Mouse (Mus musculus) liver, embryonic 15.5 days (tissue): ENCODE measurements at regions not wholly inside any gene's neighbourhood (a gene's known extent, or its start where the extent isn't known, plus 50 kb on each side); places are given as distances from the start of the nearest gene placed in this dataset.

Source experiments
- ATAC-seq: fragments of 200-750 bp; cut with Nextera tagmentation; 2 replicates; pipeline ENCODE4 v1.8.0; 2017; ENCODE audit warnings: moderate number of reproducible peaks, mild to moderate bottlenecking, moderate library complexity; ENCODE audit not compliant: insufficient read depth
- H3K27ac ChIP-seq: fragments of 300-500 bp; sonication (generic); replicated peaks from 2 replicates; pipeline ENCODE4 v1.5.1; 2015; ENCODE audit warnings: mild to moderate bottlenecking, inconsistent platforms
- H3K27me3 ChIP-seq: fragments of 300-500 bp; sonication (generic); 2 replicates; pipeline ENCODE4 v1.6.1; 2015; ENCODE audit warnings: mild to moderate bottlenecking, inconsistent platforms
- H3K36me3 ChIP-seq: fragments of 300-500 bp; sonication (generic); replicated peaks from 2 replicates; pipeline ENCODE4 v1.6.1; 2015; ENCODE audit warnings: moderate library complexity, mild to moderate bottlenecking, inconsistent platforms
- H3K4me1 ChIP-seq: fragments of 300-500 bp; sonication (generic); replicated peaks from 2 replicates; pipeline ENCODE4 v1.6.1; 2015; ENCODE audit warnings: inconsistent platforms
- H3K4me2 ChIP-seq: fragments of 300-500 bp; sonication (generic); 2 replicates; pipeline ENCODE4 v1.6.1; 2015; ENCODE audit warnings: moderate library complexity, mild to moderate bottlenecking, inconsistent platforms
- H3K4me3 ChIP-seq: fragments of 300-500 bp; sonication (generic); replicated peaks from 2 replicates; pipeline ENCODE4 v1.5.1; 2015; ENCODE audit warnings: mild to moderate bottlenecking, inconsistent platforms
- H3K9ac ChIP-seq: fragments of 300-500 bp; sonication (generic); 2 replicates; pipeline ENCODE4 v1.6.1; 2015; ENCODE audit warnings: moderate library complexity, mild to moderate bottlenecking, inconsistent platforms
- H3K9me3 ChIP-seq: fragments of 300-500 bp; sonication (generic); replicated peaks from 2 replicates; pipeline ENCODE4 v1.6.1; 2016; ENCODE audit warnings: inconsistent platforms
- WGBS: fragments of 180-500 bp; shearing (Covaris S2); methylation state at CpG from one replicate; pipeline ENCODE4 v1.1.7; 2015; ENCODE audit warnings: mixed read lengths; ENCODE audit not compliant: insufficient replicate concordance; 5-methylcytosine and 5-hydroxymethylcytosine counted together

GRCm38 (mm10) chr10:126531950-126532349 lies 369.2 kb downstream of the Atp23 start:
- H3K36me3 ChIP-seq = no peaks in the 10 kb centered on the region
- ATAC-seq = no peak
- no peaks in the 10 kb centered on the region for H3K9me3 ChIP-seq
- no peaks in the 10 kb centered on the region for H3K4me1 ChIP-seq
- WGBS = 39% methylated on average over 3 of the region's 3 CpGs
- H3K27ac ChIP-seq = no peak overlapping the region
- H3K9ac ChIP-seq = no peak overlapping the region
- no peak overlapping the region for H3K4me2 ChIP-seq
- H3K27me3 ChIP-seq = no peaks in the 10 kb centered on the region
- no peak overlapping the region for H3K4me3 ChIP-seq

GRCm38 (mm10) chr10:126531368-126531767 lies 369.8 kb downstream of the Atp23 start:
- Histone ChIP-seq H3K4me3 (no peak overlapping the region), H3K36me3 (no peaks in the 10 kb centered on the region), H3K4me1 (no peaks in the 10 kb centered on the region), H3K9ac (no peak overlapping the region), H3K27ac (no peak overlapping the region), H3K4me2 (no peak overlapping the region), H3K9me3 (no peaks in the 10 kb centered on the region), H3K27me3 (no peaks in the 10 kb centered on the region)
- WGBS = 51% methylated on average over 1 of the region's 1 CpGs
- ATAC-seq = no peak

- no peak for ATAC-seq
- 79% methylated on average over 2 of the region's 2 CpGs for WGBS
- H3K27me3 ChIP-seq = no peaks in the 10 kb centered on the region
- H3K9ac ChIP-seq = no peak overlapping the region
- H3K36me3 ChIP-seq = no peaks in the 10 kb centered on the region
- H3K4me3 ChIP-seq = no peak overlapping the region
- H3K27ac ChIP-seq = no peak overlapping the region
- H3K4me1 ChIP-seq = no peaks in the 10 kb centered on the region
- no peaks in the 10 kb centered on the region for H3K9me3 ChIP-seq
- no peak overlapping the region for H3K4me2 ChIP-seq
These were observed 372.4 kb downstream of the Atp23 start for GRCm38 (mm10) chr10:126528801-126529200.

- Histone ChIP-seq H3K27me3 (no peaks in the 10 kb centered on the region), H3K36me3 (no peaks in the 10 kb centered on the region), H3K27ac (no peak overlapping the region), H3K4me3 (no peak overlapping the region), H3K4me2 (no peak overlapping the region), H3K9me3 (no peaks in the 10 kb centered on the region), H3K4me1 (no peaks in the 10 kb centered on the region), H3K9ac (no peak overlapping the region)
- 38% methylated on average over 5 of the region's 5 CpGs for WGBS
- no peak for ATAC-seq
These were observed 375.0 kb downstream of the Atp23 start for GRCm38 (mm10) chr10:126526186-126526585.

GRCm38 (mm10) chr10:126521836-126522815 lies 379.0 kb downstream of the Atp23 start:
- Histone ChIP-seq H3K4me2 (no peak overlapping the region), H3K36me3 (no peaks in the 10 kb centered on the region), H3K9me3 (no peaks in the 10 kb centered on the region), H3K27ac (no peak overlapping the region), H3K4me3 (no peak overlapping the region), H3K27me3 (no peaks in the 10 kb centered on the region), H3K4me1 (no peaks in the 10 kb centered on the region), H3K9ac (no peak overlapping the region)
- no peak for ATAC-seq
- WGBS = 65% methylated on average over 7 of the region's 7 CpGs

- Histone ChIP-seq H3K9me3 (0 out of 2 replicates have a peak, but pooled peaks cover 2% of the 10 kb centered on the region), H3K4me2 (no peak overlapping the region), H3K27me3 (no peaks in the 10 kb centered on the region), H3K4me3 (no peak overlapping the region), H3K36me3 (no peaks in the 10 kb centered on the region), H3K27ac (no peak overlapping the region), H3K4me1 (no peaks in the 10 kb centered on the region), H3K9ac (no peak overlapping the region)
- no peak for ATAC-seq
- WGBS = 65% methylated on average over 9 of the region's 9 CpGs
These were observed 380.2 kb downstream of the Atp23 start for GRCm38 (mm10) chr10:126520973-126521372.

GRCm38 (mm10) chr10:126513185-126513584 lies 388.0 kb downstream of the Atp23 start:
- Histone ChIP-seq H3K4me2 (no peak overlapping the region), H3K4me1 (no peaks in the 10 kb centered on the region), H3K9me3 (0 out of 2 replicates have a peak, but pooled peaks cover 2% of the 10 kb centered on the region), H3K36me3 (no peaks in the 10 kb centered on the region), H3K9ac (no peak overlapping the region), H3K27ac (no peak overlapping the region), H3K27me3 (no peaks in the 10 kb centered on the region), H3K4me3 (no peak overlapping the region)
- no peak for ATAC-seq
- 64% methylated on average over 7 of the region's 7 CpGs for WGBS

- 76% methylated on average over 10 of the region's 10 CpGs for WGBS
- no peak overlapping the region for H3K4me2 ChIP-seq
- no peak overlapping the region for H3K27ac ChIP-seq
- no peak for ATAC-seq
- H3K9ac ChIP-seq = no peak overlapping the region
- no peaks in the 10 kb centered on the region for H3K36me3 ChIP-seq
- H3K9me3 ChIP-seq = no peaks in the 10 kb centered on the region
- H3K4me1 ChIP-seq = no peaks in the 10 kb centered on the region
- no peak overlapping the region for H3K4me3 ChIP-seq
- no peaks in the 10 kb centered on the region for H3K27me3 ChIP-seq
These were observed 389.6 kb downstream of the Atp23 start for GRCm38 (mm10) chr10:126511511-126511910.

- WGBS = 22% methylated on average over 5 of the region's 5 CpGs
- no peaks in the 10 kb centered on the region for H3K27me3 ChIP-seq
- H3K4me3 ChIP-seq = no peak overlapping the region
- H3K27ac ChIP-seq = no peak overlapping the region
- H3K9me3 ChIP-seq = no peaks in the 10 kb centered on the region
- H3K4me2 ChIP-seq = no peak overlapping the region
- no peak for ATAC-seq
- H3K9ac ChIP-seq = no peak overlapping the region
- no peaks in the 10 kb centered on the region for H3K4me1 ChIP-seq
- H3K36me3 ChIP-seq = no peaks in the 10 kb centered on the region
These were observed 395.2 kb downstream of the Atp23 start for GRCm38 (mm10) chr10:126505988-126506387.

- H3K36me3 ChIP-seq = no peaks in the 10 kb centered on the region
- no peaks in the 10 kb centered on the region for H3K9me3 ChIP-seq
- H3K4me3 ChIP-seq = no peak overlapping the region
- no peak overlapping the region for H3K4me2 ChIP-seq
- 14% methylated on average over 5 of the region's 5 CpGs for WGBS
- no peaks in the 10 kb centered on the region for H3K4me1 ChIP-seq
- no peak overlapping the region for H3K9ac ChIP-seq
- no peaks in the 10 kb centered on the region for H3K27me3 ChIP-seq
- peak; percentile 52 for ATAC-seq
- 0 out of 2 replicates have a peak overlapping the region, but pooled peaks have one; percentile 53 for H3K27ac ChIP-seq
These were observed 399.0 kb downstream of the Atp23 start for GRCm38 (mm10) chr10:126502013-126502688.

GRCm38 (mm10) chr10:126498726-126499125 lies 402.4 kb downstream of the Atp23 start:
- no peak for ATAC-seq
- no peaks in the 10 kb centered on the region for H3K36me3 ChIP-seq
- no peak overlapping the region for H3K4me3 ChIP-seq
- H3K9me3 ChIP-seq = no peaks in the 10 kb centered on the region
- no peak overlapping the region for H3K27ac ChIP-seq
- no peak overlapping the region for H3K4me2 ChIP-seq
- WGBS = 50% methylated on average over 6 of the region's 6 CpGs
- no peaks in the 10 kb centered on the region for H3K27me3 ChIP-seq
- H3K4me1 ChIP-seq = no peaks in the 10 kb centered on the region
- H3K9ac ChIP-seq = no peak overlapping the region
